Mouse (Mus musculus) CD4-positive, CD25-positive, alpha-beta regulatory T cell, adult 2 months (primary cell): ENCODE data around the gene Btbd2.
"Not testable (repeated sequence)": the region's sequence is repeated elsewhere in the genome, so short reads cannot be mapped to it uniquely, and the experiment has no call there.

Source experiments
- DNase-seq: peaks from one replicate; pipeline ENCODE4 v3.0.0-alpha.2; 2012; ENCODE audit warnings: low read depth, low spot score

Gene Btbd2

GRCm38 (mm10) chr10:80606737-80607350 is 50.0 kb downstream of the Btbd2 start:
- peak; percentile 24 for DNase-seq

GRCm38 (mm10) chr10:80606306-80606705 is 50.6 kb downstream of the Btbd2 start:
- DNase-seq: peak; percentile 81

DNA sequence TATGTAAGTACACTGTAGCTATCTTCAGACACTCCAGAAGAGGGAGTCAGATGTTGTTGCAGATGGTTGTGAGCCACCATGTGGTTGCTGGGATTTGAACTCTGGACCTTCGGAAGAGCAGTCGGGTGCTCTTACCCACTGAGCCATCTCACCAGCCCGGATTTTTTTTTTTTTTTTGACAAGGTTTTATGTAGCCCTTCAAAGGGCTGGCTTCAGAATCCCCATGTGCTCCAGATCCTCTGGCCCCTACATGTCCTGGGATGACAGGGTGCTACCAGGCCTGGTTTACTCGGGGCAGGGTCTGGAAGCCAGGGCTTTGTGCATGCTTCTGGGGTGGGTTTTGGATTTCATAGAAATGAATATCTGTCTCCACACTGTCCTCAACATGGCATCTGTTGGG is 51.1 kb downstream of the Btbd2 start, which contains the start of gene Gm49322:
TSS of gene Gm49322 (plus strand) at position 301 of the 400 bp plus-strand sequence.
- DNase-seq: not testable (repeated sequence)

DNA sequence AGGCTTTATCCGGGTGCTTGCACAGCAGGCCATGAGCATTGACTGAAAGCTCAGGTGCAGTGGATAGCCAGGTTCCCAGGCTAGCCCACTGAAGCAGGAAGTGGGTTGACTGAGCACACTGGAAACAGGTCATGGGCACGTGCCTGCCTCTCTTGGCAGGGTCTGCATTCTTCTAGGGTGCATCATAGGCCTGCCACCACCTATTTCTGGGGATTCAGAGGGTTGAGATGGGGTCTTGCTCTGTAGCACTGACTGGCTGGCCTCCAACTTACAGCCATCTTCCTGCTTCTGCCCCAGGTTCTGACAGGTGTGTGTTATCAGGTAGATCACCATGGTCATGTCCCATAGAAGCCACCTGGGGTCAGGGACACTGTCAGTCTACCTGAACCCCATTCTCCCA is 51.9 kb downstream of the Btbd2 start:
- DNase-seq: peak; percentile 12

DNA sequence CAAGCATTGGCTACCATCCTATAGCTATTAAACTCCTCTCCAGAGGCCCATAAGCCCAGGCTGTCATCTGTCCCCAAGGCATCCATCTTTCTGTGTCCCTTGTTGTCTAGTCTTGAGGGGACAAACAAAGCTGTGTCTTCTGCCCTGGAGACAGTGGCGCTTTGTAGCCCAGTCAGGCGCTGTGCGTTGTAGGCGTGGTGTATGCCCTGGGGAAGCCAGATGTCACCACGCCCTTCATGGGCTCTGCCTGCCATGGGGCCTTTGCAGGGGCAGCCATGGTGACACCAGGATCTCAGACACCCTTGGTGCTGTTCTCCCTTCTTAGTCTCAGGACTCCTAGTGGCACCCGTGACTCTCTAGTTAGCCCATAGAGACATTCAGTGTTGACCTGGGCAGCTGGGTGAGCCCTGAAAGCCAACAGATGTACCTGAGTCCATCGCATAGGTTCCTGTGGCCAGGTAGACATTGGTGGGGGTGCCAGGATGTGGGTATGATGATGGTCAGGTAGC is 52.8 kb downstream of the Btbd2 start:
- DNase-seq: peak; percentile 49

- no peak for DNase-seq
These were observed 53.5 kb downstream of the Btbd2 start for GRCm38 (mm10) chr10:80603364-80603763.

- DNase-seq: peak; percentile 97
These were observed 54.1 kb downstream of the Btbd2 start, which contains the start of the genes Scamp4 and Adat3 for GRCm38 (mm10) chr10:80602698-80603325. Scamp4 (plus strand) TSS chr10:80602872. Adat3 (plus strand) TSS chr10:80602880.

DNA sequence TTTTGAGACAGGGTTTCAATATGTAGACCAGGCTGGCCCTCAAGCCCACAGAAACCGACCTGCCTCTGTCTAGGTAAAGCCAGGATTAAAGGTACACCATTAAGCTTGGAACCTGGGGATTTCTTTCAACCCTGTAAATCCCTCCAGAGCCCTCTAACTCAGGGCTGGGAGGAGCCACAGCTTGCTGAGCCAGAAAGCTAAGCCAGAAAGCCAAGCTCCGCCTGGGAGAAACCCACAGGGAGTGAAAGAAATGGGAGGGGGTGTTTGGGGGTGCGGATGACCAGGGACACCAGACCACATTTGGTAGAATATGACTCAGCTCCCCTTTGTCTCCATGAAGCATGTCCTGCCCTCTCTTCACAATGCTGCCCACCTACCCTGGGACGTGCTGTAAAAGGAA is 60.6 kb downstream of the Btbd2 start:
- DNase-seq: no peak
